Mouse (Mus musculus) cerebellum, adult 9-10 months (tissue): ENCODE measurements around the gene Nucb2.

Experiments
- DNase-seq: peaks from one replicate; pipeline ENCODE4 v3.0.0; 2022

The Nucb2 gene

DNA sequence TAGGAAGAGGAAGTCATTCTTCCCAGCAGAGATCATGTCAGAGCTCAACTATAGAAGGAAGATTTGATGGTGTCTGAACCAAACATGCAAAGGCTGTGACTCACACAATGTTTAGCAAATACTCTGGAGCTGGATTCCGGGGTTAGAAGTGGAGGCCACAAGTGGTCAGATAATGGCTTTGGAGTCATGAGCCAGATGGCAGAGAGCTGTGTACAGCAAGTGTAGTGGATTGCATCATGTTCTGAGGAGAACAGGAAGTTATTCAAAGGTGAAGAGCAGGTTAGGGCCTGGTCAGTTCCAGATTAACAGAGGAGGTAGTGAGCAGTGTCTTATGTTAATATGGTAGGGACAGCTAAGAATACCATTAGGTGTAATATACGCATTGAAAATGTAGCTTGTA, 20.4 kb downstream of the Nucb2 start:
- DNase-seq: no peak

DNA sequence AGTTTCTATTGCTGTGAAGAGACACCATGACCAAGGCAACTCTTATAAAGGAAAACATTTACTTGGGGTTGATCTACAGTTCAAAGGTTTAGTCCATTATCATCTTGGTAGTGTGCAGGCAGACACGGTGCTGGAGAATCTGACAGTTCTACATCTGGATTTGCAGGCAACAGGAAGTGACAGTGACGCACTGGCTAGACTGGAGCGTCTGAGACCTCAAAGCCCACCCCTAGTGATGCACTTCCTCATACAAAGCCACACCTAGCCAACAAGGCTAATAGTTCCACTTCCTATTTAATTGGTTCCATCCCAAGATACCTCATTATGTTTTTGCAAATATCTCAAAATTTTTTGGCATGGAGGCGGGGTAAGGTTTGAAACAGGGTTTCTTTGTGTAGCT, 25.6 kb downstream of the Nucb2 start:
- DNase-seq: no peak

DNA sequence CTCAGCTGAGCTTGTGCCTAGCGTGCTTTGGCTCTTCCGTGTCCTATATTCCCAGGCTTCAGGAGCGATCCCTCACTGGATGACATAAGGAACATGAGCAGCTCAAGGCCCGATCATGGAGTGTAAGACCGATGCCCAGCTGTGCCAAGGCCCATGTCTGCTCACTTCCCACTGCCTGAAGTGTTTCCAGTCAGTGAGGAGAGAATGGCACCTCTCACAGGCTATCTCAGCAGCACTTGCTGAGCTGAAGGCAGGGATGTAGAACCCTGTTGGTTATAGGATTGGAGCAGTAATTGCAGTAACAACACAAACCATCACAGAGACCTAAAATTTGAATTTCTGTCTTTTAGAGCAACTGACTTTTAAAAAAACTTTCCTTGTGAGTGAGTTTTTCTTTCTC, 26.3 kb downstream of the Nucb2 start:
- no peak for DNase-seq

DNA sequence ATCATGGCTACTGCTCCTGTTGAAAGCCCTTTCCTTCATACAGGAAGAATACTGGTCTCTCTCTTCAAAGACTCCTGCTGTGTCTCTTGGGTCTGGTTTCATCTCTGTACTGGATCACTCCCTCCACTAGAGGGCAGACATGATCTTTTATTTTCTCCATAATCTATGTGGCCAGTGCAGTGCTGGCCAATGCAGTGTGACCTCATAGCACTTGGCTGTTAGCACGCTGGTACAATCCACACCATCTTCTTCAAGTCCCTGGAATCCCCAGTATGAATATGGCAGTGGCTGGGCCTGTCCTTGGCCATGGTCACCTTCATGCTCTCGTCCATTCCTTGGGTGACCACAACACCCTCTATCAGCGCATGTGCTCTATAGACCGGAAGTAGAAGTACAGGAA, 27.1 kb downstream of the Nucb2 start:
- peak; percentile 71 for DNase-seq

DNA sequence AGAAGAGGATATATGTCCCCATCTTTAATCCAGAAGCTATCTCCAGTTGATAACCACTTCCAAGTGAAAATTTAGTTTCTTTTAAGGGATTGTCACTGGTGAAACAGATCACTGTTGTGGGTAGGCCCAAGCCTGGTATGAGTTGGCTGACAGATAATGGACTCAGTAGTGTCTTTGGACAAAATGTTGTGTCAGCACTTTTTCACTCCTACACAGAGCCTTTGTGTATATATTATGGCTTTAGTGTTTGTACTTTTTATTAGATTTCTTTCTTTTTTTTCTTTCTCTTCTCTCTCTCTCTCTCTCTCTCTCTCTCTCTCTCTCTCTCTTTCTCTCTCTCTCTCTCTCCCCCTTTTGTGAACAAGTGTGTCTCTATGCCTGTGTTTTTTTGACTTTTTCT, 52.7 kb downstream of the Nucb2 start:
- no peak for DNase-seq

DNA sequence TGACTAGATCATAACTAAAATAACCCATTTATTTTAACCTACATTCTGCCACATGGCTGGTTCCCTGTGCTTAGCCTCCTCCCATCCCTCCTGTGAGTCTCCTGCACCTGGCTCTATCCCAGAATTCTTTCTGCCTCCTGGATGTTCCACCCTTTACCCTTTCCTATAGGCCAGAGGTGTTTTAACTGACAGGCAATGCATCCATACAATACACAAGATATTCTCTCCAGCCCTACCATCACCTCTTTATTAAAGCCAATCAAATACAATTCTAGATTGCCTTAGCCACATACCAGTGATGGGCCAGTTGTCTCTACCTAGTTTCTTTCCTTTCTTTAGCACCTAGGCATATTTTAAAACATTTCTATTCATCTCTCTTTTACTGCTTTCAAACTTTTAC, 70.4 kb downstream of the Nucb2 start:
- peak; percentile 2 for DNase-seq
